Mouse (Mus musculus) MEL (cell line): ENCODE results near the gene Smurf1. TPM values are rescaled to one million over a fixed set of nuclear protein-coding genes. Genes with fewer than 3 reads are reported as not detected.

ENCODE experiments used
- DNase-seq: peaks from one replicate; pipeline ENCODE4 v3.0.0; 2011; ENCODE audit warnings: low read depth, low spot score
- H3K27ac ChIP-seq: 2 replicates; pipeline ENCODE4 v1.5.1; 2012; ENCODE audit warnings: low read depth, mild to moderate bottlenecking, control low read depth, low read length, moderate library complexity; ENCODE audit not compliant: control insufficient read depth
- H3K27me3 ChIP-seq, 2 experiments: fragments of 150-350 bp in 1 of 2; sonication (generic) in 1 of 2; 2 replicates each; pipeline ENCODE4 v1.6.1; 2012; ENCODE audit warnings: low read length in 2 of 2, mild to moderate bottlenecking in 2 of 2, improper control_type of control experiment in 1 of 2, moderate library complexity in 1 of 2; ENCODE audit not compliant: insufficient read depth in 2 of 2, control insufficient read depth in 1 of 2
- H3K36me3 ChIP-seq, 2 experiments: 2 replicates each; pipeline ENCODE4 v1.6.1; 2012 to 2014; ENCODE audit warnings: low read length in 2 of 2, improper control_type of control experiment in 1 of 2, inconsistent platforms in 1 of 2, mild to moderate bottlenecking in 1 of 2; ENCODE audit not compliant: insufficient read depth in 2 of 2, control insufficient read depth in 1 of 2
- H3K4me1 ChIP-seq, 2 experiments: fragments of 150-350 bp in 1 of 2; sonication (generic) in 1 of 2; 2 replicates each; pipeline ENCODE4 v1.6.1; 2012; ENCODE audit warnings: low read length in 2 of 2, improper control_type of control experiment in 1 of 2, mild to moderate bottlenecking in 1 of 2; ENCODE audit not compliant: insufficient read depth in 2 of 2, control insufficient read depth in 1 of 2
- H3K4me3 ChIP-seq, 2 experiments: fragments of 150-350 bp in 1 of 2; sonication (generic) in 1 of 2; 2 replicates each; pipeline ENCODE4 v1.5.1; 2012; ENCODE audit warnings: low read depth in 2 of 2, low read length in 2 of 2, mild to moderate bottlenecking in 2 of 2, moderate library complexity in 2 of 2, control low read depth in 1 of 2, improper control_type of control experiment in 1 of 2; ENCODE audit not compliant: control insufficient read depth in 1 of 2, insufficient read depth in 1 of 2
- H3K79me2 ChIP-seq: 2 replicates; pipeline ENCODE4 v1.6.1; 2012; ENCODE audit warnings: mild to moderate bottlenecking, low read length, moderate library complexity; ENCODE audit not compliant: control insufficient read depth, poor library complexity, insufficient read depth
- H3K9ac ChIP-seq: 2 replicates; pipeline ENCODE4 v1.6.1; 2012; ENCODE audit warnings: low read depth, mild to moderate bottlenecking, control low read depth, low read length, moderate library complexity; ENCODE audit not compliant: control insufficient read depth, poor library complexity, severe bottlenecking
- H3K9me3 ChIP-seq: fragments of 150-350 bp; sonication (generic); replicated peaks from 2 replicates; pipeline ENCODE4 v1.6.1; 2012; ENCODE audit warnings: mild to moderate bottlenecking, low read length, improper control_type of control experiment, moderate library complexity; ENCODE audit not compliant: insufficient read depth
- CTCF ChIP-seq, 3 experiments: IDR thresholded peaks in 2 of 3; conservative IDR thresholded peaks in 1 of 3; 2 replicates each; pipeline ENCODE4 v1.5.1; 2011 to 2012; ENCODE audit warnings: low read length in 3 of 3, low read depth in 2 of 3, mild to moderate bottlenecking in 2 of 3, improper control_type of control experiment in 1 of 3, inconsistent platforms in 1 of 3, mixed read lengths in 1 of 3, moderate library complexity in 1 of 3; ENCODE audit not compliant: control insufficient read depth in 1 of 3, insufficient read depth in 1 of 3, poor library complexity in 1 of 3, severe bottlenecking in 1 of 3
- EP300 ChIP-seq, 2 experiments: IDR thresholded peaks; 2 replicates each; pipeline ENCODE4 v1.6.1; 2011; ENCODE audit warnings: improper control_type of control experiment in 2 of 2, low read length in 2 of 2, low read depth in 1 of 2, mild to moderate bottlenecking in 1 of 2
- ETS1 ChIP-seq: IDR thresholded peaks from 2 replicates; pipeline ENCODE4 v1.6.1; 2012; ENCODE audit warnings: low read depth, mild to moderate bottlenecking, inconsistent platforms, low read length, improper control_type of control experiment, moderate library complexity
- GABPA ChIP-seq: IDR thresholded peaks from 2 replicates; pipeline ENCODE4 v1.6.1; 2012; ENCODE audit warnings: low read depth, mild to moderate bottlenecking, inconsistent platforms, low read length, improper control_type of control experiment, moderate library complexity
- GATA1 ChIP-seq: IDR thresholded peaks from 2 replicates; pipeline ENCODE4 v1.6.1; 2011; ENCODE audit warnings: low read depth, low read length, improper control_type of control experiment
- MAX ChIP-seq: IDR thresholded peaks from 2 replicates; pipeline ENCODE4 v1.6.1; 2011; ENCODE audit warnings: low read length, improper control_type of control experiment
- MAZ ChIP-seq: IDR thresholded peaks from 2 replicates; pipeline ENCODE4 v1.6.1; 2012; ENCODE audit warnings: low read depth, mild to moderate bottlenecking, inconsistent platforms, low read length, improper control_type of control experiment
- MEF2A ChIP-seq: IDR thresholded peaks from 2 replicates; pipeline ENCODE4 v1.6.1; 2014; ENCODE audit warnings: low read depth, mild to moderate bottlenecking, inconsistent platforms, low read length, improper control_type of control experiment; ENCODE audit not compliant: poor library complexity, insufficient replicate concordance, severe bottlenecking; ENCODE audit errors: extremely low read depth
- MXI1 ChIP-seq: IDR thresholded peaks from 2 replicates; pipeline ENCODE4 v1.6.1; 2011; ENCODE audit warnings: mild to moderate bottlenecking, low read depth, low read length, improper control_type of control experiment
- MYB ChIP-seq: IDR thresholded peaks from 2 replicates; pipeline ENCODE4 v1.6.1; 2011; ENCODE audit warnings: mild to moderate bottlenecking, low read depth, low read length, improper control_type of control experiment
- MYC ChIP-seq: IDR thresholded peaks from 2 replicates; pipeline ENCODE4 v1.6.1; 2011; ENCODE audit warnings: low read depth, mild to moderate bottlenecking, low read length, improper control_type of control experiment, moderate library complexity
- NRF1 ChIP-seq: IDR thresholded peaks from 2 replicates; pipeline ENCODE4 v1.6.1; 2014; ENCODE audit warnings: low read depth, mild to moderate bottlenecking, inconsistent platforms, low read length, improper control_type of control experiment, moderate library complexity; ENCODE audit not compliant: poor library complexity, insufficient read depth, severe bottlenecking
- POLR2A ChIP-seq, 2 experiments: IDR thresholded peaks; 2 replicates each; pipeline ENCODE4 v1.6.1; 2011 to 2012; ENCODE audit warnings: low read length in 2 of 2, mild to moderate bottlenecking in 2 of 2, control low read depth in 1 of 2, improper control_type of control experiment in 1 of 2, low read depth in 1 of 2, moderate library complexity in 1 of 2; ENCODE audit not compliant: control insufficient read depth in 1 of 2, insufficient read depth in 1 of 2, poor library complexity in 1 of 2
- RCOR1 ChIP-seq: IDR thresholded peaks from 2 replicates; pipeline ENCODE4 v1.6.1; 2012; ENCODE audit warnings: low read depth, mild to moderate bottlenecking, inconsistent platforms, low read length, improper control_type of control experiment
- SIN3A ChIP-seq: IDR thresholded peaks from 2 replicates; pipeline ENCODE4 v1.6.1; 2012; ENCODE audit warnings: low read length, improper control_type of control experiment, inconsistent platforms
- SMC3 ChIP-seq: IDR thresholded peaks from 2 replicates; pipeline ENCODE4 v1.6.1; 2011; ENCODE audit warnings: low read depth, low read length, improper control_type of control experiment
- TAL1 ChIP-seq: IDR thresholded peaks from 2 replicates; pipeline ENCODE4 v1.6.1; 2012; ENCODE audit warnings: mild to moderate bottlenecking, inconsistent platforms, low read length, moderate library complexity, mixed read lengths
- TBP ChIP-seq: IDR thresholded peaks from 2 replicates; pipeline ENCODE4 v1.8.0; 2011; ENCODE audit warnings: low read depth, low read length, improper control_type of control experiment
- TCF12 ChIP-seq: IDR thresholded peaks from 2 replicates; pipeline ENCODE4 v1.6.1; 2014; ENCODE audit warnings: low read depth, mild to moderate bottlenecking, inconsistent platforms, low read length, improper control_type of control experiment, moderate library complexity
- ZKSCAN1 ChIP-seq: IDR thresholded peaks from 2 replicates; pipeline ENCODE4 v1.6.1; 2012; ENCODE audit warnings: low read depth, mild to moderate bottlenecking, inconsistent platforms, low read length, improper control_type of control experiment, moderate library complexity
- ZMIZ1 ChIP-seq: IDR thresholded peaks from 2 replicates; pipeline ENCODE4 v1.6.1; 2012; ENCODE audit warnings: low read depth, mild to moderate bottlenecking, inconsistent platforms, low read length, improper control_type of control experiment, moderate library complexity
- ZNF384 ChIP-seq: IDR thresholded peaks from 2 replicates; pipeline ENCODE4 v1.6.1; 2012; ENCODE audit warnings: low read depth, mild to moderate bottlenecking, inconsistent platforms, low read length, improper control_type of control experiment
- polyA plus RNA-seq, 2 experiments: library from polyadenylated mRNA; stranded (reverse) in 1 of 2; unstranded in 1 of 2; fragments of >175 nt in 1 of 2; fragments of >200 nt in 1 of 2; gene quantifications; 2 replicates each; pipeline versions ENCODE4 v1.2.1 to v1.2.4; 2012; ENCODE audit warnings: low replicate concordance in 2 of 2, low read depth in 1 of 2; ENCODE audit not compliant: insufficient read length in 2 of 2, insufficient read depth in 1 of 2, missing spikeins in 1 of 2
- total RNA-seq: library from RNA; depleted of rRNA; stranded (reverse); fragments of 300-350 nt; gene quantifications from 2 replicates; pipeline ENCODE4 v1.2.3, GENCODE M21; 2012

Smurf1 gene
- total and polyA plus RNA-seq, 3 experiments: 4.0 to 10.6 TPM; not detected in 1

- TF ChIP-seq GABPA: no peak
- no peak overlapping the region for H3K4me3 ChIP-seq
- H3K79me2 ChIP-seq: no peaks in the 10 kb centered on the region
- DNase-seq: no peak
- H3K4me1 ChIP-seq: no peaks in the 10 kb centered on the region
- no peaks in the 10 kb centered on the region for H3K36me3 ChIP-seq
- no peak overlapping the region for H3K27ac ChIP-seq
- no peaks in the 10 kb centered on the region for H3K27me3 ChIP-seq
- no peaks in the 10 kb centered on the region for H3K9me3 ChIP-seq
- no peak overlapping the region for H3K9ac ChIP-seq
Measured at GRCm38 (mm10) chr5:144948002-144948401, 17.6 kb downstream of the Smurf1 start.

- Histone ChIP-seq H3K9ac (no peak overlapping the region), H3K36me3 (no peaks in the 10 kb centered on the region), H3K4me3 (no peak overlapping the region), H3K9me3 (no peaks in the 10 kb centered on the region), H3K79me2 (no peaks in the 10 kb centered on the region), H3K27ac (no peak overlapping the region), H3K4me1 (no peaks in the 10 kb centered on the region), H3K27me3 (no peaks in the 10 kb centered on the region)
- TF ChIP-seq TCF12 (no peak), NRF1 (no peak), SMC3 (no peak), MYC (no peak), TAL1 (no peak), CTCF (IDR thresholded peaks at IDR 0.05 in 2 of 3, conservative IDR thresholded peaks at IDR 0.05 in 1 of 3; ENCODE audit: control insufficient read depth in 1 of 3, insufficient read depth in 1 of 3, low read depth in 2 of 3, low read length in 3 of 3, poor library complexity in 1 of 3, severe bottlenecking in 1 of 3) (no peak), ZNF384 (no peak), TBP (no peak), MAX (no peak)
- no peak for DNase-seq
Measured at GRCm38 (mm10) chr5:144946032-144946431, 19.6 kb downstream of the Smurf1 start.

GRCm38 (mm10) chr5:144944932-144945331 is 20.7 kb downstream of the Smurf1 start:
- Histone ChIP-seq H3K4me3 (no peak overlapping the region), H3K9me3 (no peaks in the 10 kb centered on the region), H3K27ac (no peak overlapping the region), H3K9ac (no peak overlapping the region), H3K4me1 (no peaks in the 10 kb centered on the region), H3K79me2 (no peaks in the 10 kb centered on the region), H3K27me3 (no peaks in the 10 kb centered on the region), H3K36me3 (no peaks in the 10 kb centered on the region)
- TF ChIP-seq POLR2A (IDR thresholded peaks at IDR 0.05; ENCODE audit: control insufficient read depth in 1 of 2, insufficient read depth in 1 of 2, low read depth in 1 of 2, low read length in 2 of 2, poor library complexity in 1 of 2) (no peak), CTCF (IDR thresholded peaks at IDR 0.05 in 2 of 3, conservative IDR thresholded peaks at IDR 0.05 in 1 of 3; ENCODE audit: control insufficient read depth in 1 of 3, insufficient read depth in 1 of 3, low read depth in 2 of 3, low read length in 3 of 3, poor library complexity in 1 of 3, severe bottlenecking in 1 of 3) (no peak), GATA1 (no peak), TAL1 (no peak), RCOR1 (no peak), ETS1 (no peak), EP300 (IDR thresholded peaks at IDR 0.05; ENCODE audit: low read depth in 1 of 2, low read length in 2 of 2) (no peak), SMC3 (no peak), GABPA (no peak), ZMIZ1 (no peak), MAZ (no peak), MYB (no peak), MXI1 (no peak), MEF2A (no peak), ZKSCAN1 (no peak), SIN3A (no peak)
- DNase-seq: no peak
